Mouse (Mus musculus) megakaryocyte-erythroid progenitor cell, adult 5-6 weeks (primary cell): ENCODE results near the gene Mboat2. TPM values are rescaled to one million over a fixed set of nuclear protein-coding genes. Genes with fewer than 3 reads are reported as not detected.

Experiments
- ATAC-seq: replicated peaks from 2 replicates; pipeline ENCODE4 v1.8.0; 2016; ENCODE audit warnings: mild to moderate bottlenecking, inconsistent platforms; ENCODE audit not compliant: severe bottlenecking, poor library complexity, low FRiP score, low TSS enrichment
- total RNA-seq, 2 experiments: library from RNA; stranded (forward) in 1 of 2; stranded (reverse) in 1 of 2; fragments of 200-1000, 215-1000 nt in 1 of 2; fragments of >200 nt in 1 of 2; fragmentation: Nextera tagmentation in 1 of 2; gene quantifications; 2 replicates each; pipeline ENCODE4 v1.2.3; 2014 to 2017

The Mboat2 gene
- total RNA-seq, 2 experiments from 2014 or later, result 16.7 to 38.1 TPM

DNA sequence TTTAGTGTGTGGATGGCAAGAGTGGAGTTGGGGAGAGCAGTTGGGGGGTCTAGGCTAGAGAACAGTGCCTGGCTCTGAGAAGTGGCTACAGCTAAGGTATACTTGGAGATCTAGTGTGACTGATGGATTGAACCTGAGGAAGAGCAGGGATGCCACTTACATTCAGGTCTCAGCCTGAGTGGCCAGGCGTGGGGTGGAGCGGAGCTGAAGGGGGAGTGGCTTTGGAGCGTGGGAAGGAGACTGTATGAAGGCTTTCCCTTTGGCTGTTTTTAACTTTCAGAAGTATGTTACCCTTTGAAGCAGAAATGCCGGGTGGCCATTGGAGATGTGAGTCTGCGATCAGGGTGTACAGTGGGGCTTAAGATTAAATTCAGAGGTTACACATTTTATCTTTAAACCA lies 26.7 kb downstream of the Mboat2 start:
- ATAC-seq, result peak; percentile 30; the same call in 1 of the 2 replicates

DNA sequence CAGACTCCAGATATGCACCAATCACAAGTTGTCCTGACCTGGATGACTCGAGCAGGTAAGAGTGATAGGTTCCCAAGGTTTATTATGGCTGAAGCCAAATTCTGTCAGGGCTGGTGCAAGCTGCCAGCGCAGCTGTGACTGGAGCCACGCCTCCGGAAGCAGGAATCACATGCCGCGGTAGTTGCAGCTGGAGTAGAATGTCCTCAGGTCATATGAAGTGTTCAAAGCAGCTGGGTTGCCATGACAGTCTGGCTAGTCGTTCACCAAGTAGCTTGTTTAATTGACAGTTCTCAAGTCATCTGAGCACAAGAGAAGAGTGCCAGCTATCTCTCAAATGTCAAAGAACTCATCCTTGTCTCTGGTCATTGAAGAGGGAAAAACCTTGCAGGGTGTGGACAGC lies 28.7 kb downstream of the Mboat2 start:
- ATAC-seq, result no peak

DNA sequence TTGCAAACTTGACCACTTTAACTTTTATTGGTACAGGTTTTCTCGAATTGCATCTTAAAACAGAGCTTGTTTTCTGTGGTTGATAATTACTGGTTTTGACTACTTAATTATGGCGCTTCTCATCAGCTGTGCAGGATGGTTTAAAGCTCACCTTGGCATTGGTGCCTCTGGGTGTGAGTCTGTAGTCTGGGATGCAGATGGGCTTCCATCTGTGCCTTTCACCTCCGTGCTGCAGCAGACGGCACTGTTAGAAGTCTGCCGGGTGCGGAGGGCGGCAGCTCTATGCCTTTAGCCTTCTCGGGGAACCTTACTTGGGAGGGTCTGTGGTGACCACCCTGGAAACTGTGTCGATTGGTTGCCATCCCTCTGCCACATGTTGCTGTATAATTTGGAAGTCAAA lies 29.8 kb downstream of the Mboat2 start:
- no peak for ATAC-seq

DNA sequence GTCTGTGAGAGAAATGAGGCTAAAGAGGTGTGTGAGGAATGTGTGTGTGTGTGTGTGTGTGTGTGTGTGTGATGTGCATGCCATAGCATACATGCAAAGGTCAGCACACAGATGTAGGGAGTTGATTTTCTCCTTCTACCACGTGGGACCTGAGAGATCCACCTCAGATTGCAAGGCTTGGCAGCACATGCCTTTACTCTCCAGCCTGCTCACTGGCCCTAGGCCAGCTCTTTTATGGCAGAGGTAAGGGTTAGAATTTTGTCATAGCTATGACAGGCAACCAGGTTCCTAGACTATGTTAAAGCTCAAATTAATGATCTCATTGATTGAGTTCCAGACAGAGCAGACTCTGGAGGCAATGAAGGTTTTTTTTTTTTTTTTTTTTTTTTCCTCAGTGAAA lies 33.1 kb downstream of the Mboat2 start:
- ATAC-seq, result 0 out of 2 replicates have a peak, but pooled peaks have one; percentile 48

GRCm38 (mm10) chr12:24866645-24867044 lies 36.0 kb downstream of the Mboat2 start:
- no peak for ATAC-seq

- ATAC-seq, result no peak
Observed at GRCm38 (mm10) chr12:24868694-24869093, 38.0 kb downstream of the Mboat2 start.

DNA sequence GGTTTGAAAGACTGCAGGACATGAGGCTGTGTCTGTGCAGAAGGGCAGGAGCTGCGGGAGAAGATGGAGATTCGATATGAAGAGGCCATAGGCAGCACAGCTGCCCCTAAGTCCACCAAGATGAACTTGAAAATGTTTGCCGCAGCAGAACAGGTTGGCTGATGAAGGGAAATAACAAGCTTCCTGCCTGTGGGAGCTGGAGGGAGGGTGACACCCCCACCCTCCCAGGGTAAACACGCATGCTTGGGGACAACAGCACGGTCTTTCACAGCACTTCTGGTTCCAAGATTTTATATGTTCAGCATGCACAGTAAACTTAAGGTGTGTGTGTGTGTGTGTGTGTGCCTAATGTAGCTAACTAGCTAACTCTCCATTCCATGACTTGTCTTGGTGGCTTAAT lies 38.6 kb downstream of the Mboat2 start:
- ATAC-seq, result no peak

GRCm38 (mm10) chr12:24870901-24871300 lies 40.2 kb downstream of the Mboat2 start:
- no peak for ATAC-seq

DNA sequence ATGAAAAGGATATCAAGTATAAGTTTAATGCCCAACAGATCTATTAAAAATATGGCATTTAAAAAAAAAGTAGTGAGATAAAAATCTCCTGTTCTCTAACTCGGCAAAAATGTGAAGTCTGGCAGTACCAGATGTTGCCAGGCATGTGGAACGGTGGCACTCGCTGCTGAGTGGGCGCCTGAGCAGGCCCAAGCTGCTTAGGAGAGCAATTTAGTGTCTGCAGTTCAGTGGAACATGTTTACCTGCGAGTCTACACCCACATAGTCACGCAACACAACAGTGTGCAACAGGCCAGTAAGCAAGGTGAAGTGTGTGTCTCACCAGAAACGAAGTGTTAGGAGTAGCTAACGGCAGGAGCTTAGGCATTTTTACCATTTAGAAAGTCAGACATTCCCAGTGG lies 41.6 kb downstream of the Mboat2 start:
- 0 out of 2 replicates have a peak, but pooled peaks have one; percentile 30 for ATAC-seq

DNA sequence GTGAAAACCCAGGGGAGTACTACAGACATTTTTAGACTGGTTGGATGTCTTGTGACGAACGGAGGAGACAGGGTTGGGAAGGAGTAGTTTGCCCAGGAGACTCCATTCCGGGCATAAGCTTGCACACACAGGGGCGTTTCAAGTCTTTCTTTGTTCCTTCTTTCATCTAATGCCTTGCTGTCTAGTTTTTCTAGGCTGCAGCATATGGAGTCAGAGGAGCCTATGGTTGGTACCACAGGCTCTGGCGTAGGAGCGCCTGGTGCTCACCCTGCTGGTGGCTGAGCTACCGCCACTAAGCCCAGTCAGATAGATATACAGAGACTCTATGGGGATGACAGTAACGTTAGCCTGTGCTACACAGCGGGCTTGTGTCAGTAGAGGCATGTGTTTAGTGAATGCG lies 42.0 kb downstream of the Mboat2 start:
- peak; percentile 39; the same call in 1 of the 2 replicates for ATAC-seq

GRCm38 (mm10) chr12:24875908-24876307 lies 45.2 kb downstream of the Mboat2 start:
- ATAC-seq, result peak; percentile 72

DNA sequence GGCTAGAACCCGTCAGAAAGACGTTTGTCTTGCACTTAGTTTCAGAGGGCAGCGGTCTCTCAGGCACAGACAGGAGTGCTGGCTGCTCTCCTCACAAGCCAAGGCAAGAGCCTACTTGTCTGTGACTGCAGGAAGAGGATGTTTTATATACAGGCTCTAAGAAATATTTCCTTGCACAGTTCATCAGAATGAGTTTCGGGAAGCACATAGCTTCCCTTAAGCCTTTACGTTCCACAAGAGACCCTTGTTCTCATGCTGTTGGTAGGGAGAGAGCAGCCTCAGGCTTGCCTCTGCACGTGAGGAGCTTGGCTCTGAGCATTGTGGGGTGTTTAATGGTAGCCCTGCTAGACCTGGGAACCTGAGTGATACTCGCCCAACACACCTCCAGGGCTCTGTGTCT lies 46.6 kb downstream of the Mboat2 start:
- ATAC-seq, result no peak

DNA sequence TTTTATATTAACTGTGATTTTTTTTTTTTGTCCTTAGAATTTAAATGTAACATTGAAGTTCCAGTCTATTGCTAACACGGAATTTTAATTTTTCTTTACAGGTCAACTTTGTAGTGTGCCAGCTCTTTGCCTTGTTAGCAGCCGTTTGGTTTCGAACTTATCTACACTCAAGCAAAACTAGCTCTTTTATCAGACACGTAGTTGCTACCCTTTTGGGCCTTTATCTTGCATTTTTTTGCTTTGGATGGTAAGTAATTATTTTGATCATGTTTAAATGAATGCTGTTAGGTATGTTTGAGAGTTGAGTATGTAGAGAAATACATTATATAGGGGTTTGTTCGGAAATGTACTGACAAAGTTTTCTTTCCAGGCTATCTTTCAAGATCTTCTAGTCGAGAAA lies 47.4 kb downstream of the Mboat2 start:
- no peak for ATAC-seq

DNA sequence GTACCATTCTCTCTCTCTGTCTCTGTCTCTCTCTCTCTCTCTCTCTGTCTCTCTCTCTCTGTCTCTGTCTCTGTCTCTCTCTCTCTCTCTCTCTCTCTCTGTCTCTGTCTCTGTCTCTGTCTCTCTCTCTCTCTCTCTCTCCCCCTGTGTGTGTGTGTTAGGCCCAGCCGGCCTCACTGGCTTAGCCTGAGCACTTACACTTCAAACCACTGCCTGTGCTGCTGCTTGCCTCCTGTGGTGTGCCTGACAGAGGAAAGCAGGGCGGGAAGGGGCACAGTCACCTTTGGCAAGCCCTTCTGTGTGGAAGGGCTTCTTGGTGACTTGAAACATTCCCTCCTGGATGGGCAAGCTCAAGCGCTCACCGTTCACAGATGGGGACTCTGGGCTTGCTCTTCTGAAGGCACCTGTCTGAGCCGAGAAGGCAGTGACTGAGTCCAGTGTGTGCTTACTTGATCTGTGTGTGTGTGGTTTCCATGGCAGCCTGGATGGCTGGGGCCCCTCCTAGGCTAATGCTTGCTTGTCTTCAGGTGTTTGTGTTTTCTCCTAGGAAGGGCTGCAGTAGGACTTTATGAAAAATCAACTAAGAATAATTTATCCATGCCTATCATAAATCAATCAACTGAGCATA lies 48.2 kb downstream of the Mboat2 start:
- ATAC-seq, result no peak

DNA sequence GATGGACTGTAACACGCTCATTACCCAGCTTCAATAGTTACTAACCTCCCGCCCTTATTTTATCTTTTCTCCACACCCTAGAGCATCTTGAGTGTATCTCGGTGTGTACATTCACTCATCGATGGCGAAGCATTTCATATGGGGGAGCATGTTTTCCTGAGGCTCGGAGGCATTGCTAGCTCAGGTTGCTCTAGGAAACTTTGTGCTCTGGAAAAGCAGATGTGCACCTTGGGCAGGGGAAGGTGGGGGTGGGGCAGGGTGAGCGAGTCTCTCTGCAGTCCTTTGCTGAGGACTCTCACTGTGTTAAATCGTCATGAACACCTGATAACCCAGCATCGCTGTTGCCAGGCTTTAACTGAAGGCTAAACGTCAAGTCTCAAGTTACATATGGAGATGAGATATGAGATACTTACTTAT lies 48.9 kb downstream of the Mboat2 start:
- peak; percentile 69 for ATAC-seq

DNA sequence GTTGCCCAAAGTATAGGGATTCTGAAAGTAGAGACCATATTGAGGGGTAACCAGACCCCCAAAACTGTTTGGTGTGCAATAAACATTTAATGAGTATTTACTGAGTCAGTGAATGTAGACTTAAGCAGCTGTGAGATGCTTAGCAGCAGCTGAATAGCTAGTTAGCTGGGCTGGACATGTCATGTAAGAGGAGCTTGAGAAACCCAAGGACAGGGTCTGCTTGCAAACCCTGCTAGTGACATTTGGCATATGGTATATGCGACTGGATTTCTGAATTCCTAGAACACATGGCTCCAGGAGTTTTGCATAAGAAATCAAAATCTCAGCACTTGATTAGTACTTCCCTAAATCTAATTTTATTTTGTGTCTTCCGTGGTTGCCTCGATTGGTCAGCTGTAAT lies 52.6 kb downstream of the Mboat2 start:
- no peak for ATAC-seq

GRCm38 (mm10) chr12:24886800-24887199 lies 56.1 kb downstream of the Mboat2 start:
- ATAC-seq, result peak; percentile 24

GRCm38 (mm10) chr12:24889371-24890051 lies 58.8 kb downstream of the Mboat2 start:
- ATAC-seq, result peak; percentile 86

- ATAC-seq, result peak; percentile 1; the same call in 1 of the 2 replicates
Observed at GRCm38 (mm10) chr12:24890158-24890557, 59.5 kb downstream of the Mboat2 start.

GRCm38 (mm10) chr12:24890684-24891459 lies 60.2 kb downstream of the Mboat2 start:
- no peak for ATAC-seq
